Mouse (Mus musculus) right cerebral cortex, postnatal 36 days (tissue): ENCODE data around the gene Prkar1b.

Experiments
- DNase-seq, 2 experiments: peaks; one replicate each; pipeline ENCODE4 v3.0.0; 2022; ENCODE audit warnings: low spot score in 2 of 2, mixed read lengths in 1 of 2

The Prkar1b gene

GRCm38 (mm10) chr5:139064611-139065010 is 85.2 kb downstream of the Prkar1b start:
- DNase-seq: no peak

DNA sequence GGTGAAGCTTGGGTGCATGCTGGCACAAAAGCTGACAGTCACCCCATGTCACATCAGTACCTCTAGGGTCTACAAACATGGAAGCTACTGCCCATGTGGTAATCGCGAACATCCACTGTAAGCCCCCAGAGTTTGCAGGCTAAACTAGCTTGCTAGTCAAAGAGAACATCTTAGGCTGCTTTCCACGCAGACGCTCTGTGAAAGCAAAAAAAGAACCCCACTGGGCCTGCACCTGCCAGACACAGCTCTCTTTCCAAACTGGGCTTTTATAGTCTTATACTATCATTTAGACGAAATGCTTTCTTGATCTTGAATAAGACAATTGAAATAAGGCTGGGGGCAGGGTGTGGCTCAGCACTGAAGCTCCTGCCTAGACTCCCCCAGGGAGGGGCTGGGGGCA is 88.1 kb downstream of the Prkar1b start:
- DNase-seq: no peak

DNA sequence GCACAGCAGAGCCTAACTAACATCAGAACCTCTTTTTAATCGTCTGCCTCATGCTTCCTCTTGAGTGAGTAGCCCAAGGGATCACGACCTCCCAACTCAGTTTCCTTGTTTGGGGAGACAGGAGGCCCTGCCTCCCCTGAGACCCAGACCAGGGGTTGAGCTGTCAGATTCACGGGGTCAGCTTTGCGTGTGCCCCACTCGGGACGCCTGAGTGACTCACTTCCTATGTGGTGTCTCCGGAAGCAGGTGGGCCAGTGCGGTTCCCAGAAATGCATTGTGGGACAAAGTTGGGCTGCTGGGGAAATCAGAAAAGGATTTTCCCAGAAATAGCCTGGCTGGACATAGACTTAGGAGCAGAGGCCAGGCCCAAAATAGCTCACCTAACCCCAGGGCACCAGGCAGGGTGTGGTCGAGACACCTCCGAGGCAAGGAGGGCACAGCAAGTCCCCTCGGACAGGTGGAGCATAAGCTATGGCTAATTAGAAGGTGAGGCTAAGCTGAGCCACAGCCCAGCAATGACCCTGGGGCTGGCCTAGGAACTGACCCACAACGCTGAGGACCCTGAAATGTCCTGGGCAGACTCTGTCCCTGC is 89.2 kb downstream of the Prkar1b start:
- no peak for DNase-seq

DNA sequence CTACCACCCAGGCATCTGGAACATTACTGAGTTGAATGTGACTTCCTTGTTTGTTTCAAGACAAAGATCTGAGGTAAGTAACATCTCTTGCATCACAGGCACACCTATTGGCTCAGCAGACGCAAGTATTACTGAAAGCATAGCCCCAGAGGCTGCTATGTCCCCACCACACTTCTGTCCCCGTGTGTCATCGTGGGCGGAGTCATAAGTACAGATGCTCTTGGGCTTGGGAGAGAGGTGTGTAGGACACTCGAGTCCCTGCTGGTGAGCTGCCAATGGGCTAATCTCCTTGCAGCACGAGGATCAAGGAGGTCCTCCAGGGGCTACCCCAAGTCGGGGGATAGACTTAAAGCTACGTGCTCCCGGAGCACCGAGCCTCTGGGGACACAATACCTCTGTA is 96.6 kb downstream of the Prkar1b start:
- DNase-seq: no peak

DNA sequence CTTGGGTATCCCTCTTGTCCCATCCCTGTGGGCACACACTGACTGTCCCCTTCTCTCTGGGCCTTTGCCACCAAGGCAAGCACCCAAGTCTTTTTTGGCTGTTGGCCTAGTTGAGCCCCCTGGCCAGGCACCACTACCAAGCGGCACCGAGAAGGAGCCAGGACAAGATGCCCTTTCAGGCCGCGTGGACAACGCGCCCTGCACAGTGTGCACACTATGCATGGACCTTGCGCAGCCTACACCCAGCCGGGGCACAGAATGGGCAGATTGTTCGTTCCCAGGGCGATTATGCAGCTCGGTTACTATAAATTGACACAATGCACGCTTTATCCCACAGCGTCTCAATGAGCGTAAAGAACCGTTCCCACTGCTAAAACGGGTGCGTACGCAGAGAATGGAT is 98.5 kb downstream of the Prkar1b start:
- peak; percentile 49 to 59 for DNase-seq

GRCm38 (mm10) chr5:139049367-139049766 is 100.4 kb downstream of the Prkar1b start:
- DNase-seq: peak in 1 of 2 experiments; percentile 64

DNA sequence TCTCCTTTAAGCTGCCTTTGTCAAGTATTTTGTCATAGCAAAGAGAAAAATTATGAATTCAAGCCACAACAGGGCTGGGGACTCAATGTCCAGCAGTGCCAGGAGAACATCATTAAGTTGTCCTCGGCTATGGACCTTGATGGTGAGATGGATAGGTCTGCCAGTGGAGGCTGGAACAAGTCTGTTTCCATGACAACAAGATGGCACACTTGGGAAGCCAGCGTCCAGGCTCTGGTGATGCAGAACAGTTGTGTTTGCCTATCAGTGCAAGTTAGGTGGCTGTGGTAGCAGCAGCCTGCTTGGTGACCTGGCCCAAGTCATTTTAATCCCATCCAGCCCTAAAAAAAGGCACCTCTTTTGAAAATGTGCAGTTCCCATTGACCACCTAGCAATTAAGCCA is 102.6 kb downstream of the Prkar1b start:
- DNase-seq: no peak

DNA sequence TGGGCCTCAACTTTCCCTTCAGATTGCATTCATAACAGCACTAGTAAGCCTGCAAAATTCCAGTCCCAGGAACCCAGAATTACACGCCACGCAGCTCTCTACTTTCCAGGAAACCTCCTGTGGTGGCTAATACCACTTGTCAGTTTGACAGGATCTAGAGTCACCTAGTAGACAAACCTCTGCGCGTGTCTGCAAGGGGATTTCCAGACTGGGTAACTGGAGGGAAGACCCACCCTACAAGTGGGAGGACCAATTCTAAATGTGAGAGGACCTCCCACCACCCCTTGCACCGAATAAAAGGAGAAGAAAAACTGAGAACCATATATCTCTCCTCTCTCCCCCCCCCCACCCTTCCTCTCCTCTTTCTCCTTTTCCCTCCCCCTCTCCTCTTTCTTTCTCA is 103.2 kb downstream of the Prkar1b start:
- DNase-seq: no peak

- DNase-seq: no peak
Observed at GRCm38 (mm10) chr5:139043546-139043945, 106.3 kb downstream of the Prkar1b start.

DNA sequence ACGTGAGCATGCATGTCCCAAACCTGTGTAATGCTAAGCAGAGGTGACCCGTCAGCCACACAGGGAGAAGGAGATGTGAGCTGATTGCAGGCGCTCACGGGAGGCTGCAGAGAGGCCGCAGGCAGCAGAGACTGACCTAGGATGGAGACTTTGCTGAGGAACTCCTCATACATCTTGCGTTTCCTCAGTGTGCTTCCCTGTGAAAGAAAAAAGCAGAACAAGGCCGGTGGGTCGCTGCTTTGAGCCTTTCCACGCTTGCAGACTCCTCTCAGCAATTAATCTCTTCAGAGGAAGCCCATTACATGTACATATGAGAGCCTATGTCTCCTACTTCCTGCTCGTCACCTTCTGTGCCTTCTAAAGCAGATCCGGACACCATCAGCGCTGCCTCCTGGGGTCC is 107.5 kb downstream of the Prkar1b start:
- DNase-seq: no peak

GRCm38 (mm10) chr5:139035171-139035570 is 114.6 kb downstream of the Prkar1b start:
- no peak for DNase-seq

DNA sequence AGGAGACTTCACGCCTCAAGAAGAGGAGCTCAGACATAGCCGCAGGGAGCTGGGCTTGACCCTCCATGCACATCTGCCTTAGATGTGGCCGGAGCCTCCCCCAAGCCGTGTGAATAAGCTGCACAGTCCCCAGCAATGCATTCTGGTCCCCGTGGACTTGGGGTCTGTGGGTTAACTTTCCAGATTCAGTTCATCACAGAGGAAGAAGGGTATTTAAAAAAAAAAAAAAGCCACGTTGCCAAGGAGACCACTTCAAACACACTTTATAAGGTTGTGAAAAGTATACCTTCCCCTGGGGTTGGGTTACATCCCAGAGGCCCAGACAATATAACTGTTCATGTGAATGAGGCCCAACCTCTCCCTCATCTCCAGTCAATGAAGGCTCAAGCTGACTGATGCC is 115.1 kb downstream of the Prkar1b start:
- DNase-seq: no peak

- DNase-seq: no peak
Observed at GRCm38 (mm10) chr5:139033406-139034317, 116.1 kb downstream of the Prkar1b start.

DNA sequence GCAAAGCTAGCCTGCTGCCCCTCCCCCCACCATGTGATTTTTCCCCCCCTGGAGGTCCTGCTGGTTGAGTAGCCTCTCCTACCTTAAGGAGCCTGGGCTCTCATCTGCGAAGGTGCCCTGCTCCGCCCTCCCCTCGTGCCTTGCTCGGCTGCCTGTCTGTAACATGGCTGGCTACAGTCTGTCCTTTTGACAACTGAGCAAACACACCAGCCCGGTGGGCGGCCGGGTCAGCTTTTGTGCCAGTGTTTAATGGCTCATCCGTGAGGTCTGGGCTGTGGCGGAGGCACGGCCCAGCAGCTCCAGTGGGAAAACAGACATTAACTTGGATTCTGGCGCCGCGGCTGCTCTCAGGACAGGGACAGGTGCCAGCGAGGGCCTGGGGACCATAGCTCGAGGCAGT is 122.2 kb downstream of the Prkar1b start:
- DNase-seq: no peak

DNA sequence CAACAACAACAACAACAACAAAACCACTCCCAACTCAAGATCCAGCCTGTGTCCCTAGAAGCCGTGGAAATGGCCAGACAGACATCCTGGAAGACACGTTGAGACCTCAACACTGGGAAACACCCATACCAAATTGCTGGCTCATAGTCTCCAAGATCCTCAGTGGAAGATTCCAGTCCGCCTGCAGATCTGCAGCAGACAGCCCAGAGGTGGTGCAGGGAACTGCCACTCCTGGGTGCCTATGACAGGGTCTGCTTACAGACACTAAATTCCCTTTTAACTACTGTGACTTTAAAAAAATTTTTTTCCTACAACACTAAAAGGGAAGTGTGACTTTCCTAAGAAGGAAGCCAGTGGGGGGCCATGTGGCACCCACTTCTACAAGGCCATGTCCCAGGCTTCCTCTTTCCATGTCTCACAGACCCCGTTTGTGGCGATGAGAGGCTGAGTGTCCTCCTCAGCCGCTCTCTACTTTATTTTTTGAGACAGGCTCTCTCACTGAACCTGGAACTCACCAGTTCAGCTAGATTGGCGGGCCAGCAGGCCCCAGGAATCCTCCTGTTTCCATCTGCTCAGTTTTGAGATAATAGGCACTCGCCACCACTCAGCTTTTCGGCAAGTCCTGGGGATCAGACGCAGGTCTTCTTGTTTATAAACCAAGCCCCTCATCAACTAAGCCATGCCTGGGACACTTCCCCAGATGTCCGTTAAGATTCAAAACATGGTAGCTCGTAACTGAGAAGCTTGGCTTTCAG is 125.3 kb downstream of the Prkar1b start:
- no peak for DNase-seq

GRCm38 (mm10) chr5:139020595-139020994 is 129.2 kb downstream of the Prkar1b start:
- no peak for DNase-seq

- DNase-seq: no peak
Observed at GRCm38 (mm10) chr5:139017371-139018124, 132.3 kb downstream of the Prkar1b start.

DNA sequence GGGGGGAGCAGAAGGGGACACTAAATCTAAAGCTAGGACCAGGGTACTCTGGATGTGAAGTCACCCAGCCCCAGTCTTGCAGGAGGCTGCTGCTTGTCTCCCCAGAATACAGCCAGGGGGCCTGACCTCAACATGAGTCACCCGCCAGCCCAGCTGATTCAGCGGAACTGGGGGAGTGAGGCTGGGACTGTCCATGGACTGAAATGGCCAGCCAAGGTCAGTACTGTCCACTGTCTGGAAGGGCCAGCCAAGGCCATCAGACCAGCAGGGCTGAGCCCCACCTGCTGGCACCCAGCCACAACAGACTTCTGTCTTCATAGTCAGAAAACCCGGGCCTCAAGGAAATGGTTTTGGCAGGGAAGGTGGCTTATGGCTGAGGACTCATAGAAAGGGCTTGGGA is 134.7 kb downstream of the Prkar1b start:
- no peak for DNase-seq

GRCm38 (mm10) chr5:139010649-139011048 is 139.2 kb downstream of the Prkar1b start:
- no peak for DNase-seq

DNA sequence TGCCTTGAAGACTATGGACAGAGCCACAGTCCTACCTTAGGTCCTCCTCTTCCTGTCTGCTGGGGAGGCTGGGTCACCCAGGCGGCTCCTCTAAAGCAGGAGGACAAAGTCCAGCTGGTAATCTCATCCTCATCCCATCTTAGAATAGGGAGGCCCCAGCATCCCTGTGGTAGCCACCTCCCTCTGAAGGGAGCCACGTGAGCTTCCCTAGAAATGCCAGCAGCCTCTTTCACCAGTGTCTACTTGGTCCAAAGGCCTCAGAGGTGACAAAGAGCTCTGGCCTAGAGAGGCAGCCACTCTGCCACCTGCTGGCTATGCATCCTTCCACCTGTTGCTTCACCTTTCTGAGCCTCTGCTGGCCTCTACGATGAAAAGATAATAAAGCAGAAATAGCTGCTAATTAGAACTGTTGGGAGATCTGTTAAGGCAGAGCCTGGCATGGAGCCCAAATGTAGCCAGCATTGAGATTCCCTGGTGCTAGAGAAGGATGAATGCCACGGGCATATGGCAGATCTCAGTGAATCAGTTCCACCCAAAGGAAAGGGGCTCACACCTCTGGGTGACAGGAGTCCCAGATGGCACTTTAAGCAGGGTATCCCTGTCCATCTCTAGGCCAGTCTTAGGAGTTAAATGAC is 142.5 kb downstream of the Prkar1b start:
- DNase-seq: no peak

DNA sequence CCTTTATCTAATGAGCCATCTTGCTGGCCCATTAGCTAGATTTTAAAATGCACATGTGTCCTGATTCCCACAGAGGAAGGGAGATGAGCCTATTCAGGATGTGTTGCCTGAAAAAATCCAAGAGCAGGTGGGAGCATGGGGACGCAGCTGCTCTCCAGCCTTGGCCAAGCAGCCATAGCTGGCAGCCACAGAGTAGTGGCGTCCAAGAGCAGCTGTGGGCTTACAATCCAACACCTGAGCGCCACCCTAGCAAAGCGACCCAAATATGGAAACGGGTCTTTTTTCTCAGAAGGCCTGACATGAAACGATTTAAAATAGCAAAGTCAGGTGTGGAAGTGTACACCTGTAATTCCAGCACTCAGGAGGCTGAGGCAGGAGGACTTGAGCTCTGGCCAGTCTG is 145.2 kb downstream of the Prkar1b start:
- no peak for DNase-seq
